Mouse (Mus musculus) c-Kit-negative CD71-positive TER-119-positive erythroid progenitor cells, embryonic 14.5 days (primary cell): ENCODE measurements around the gene Krt20.

Experiments
- DNase-seq: peaks from one replicate; pipeline ENCODE4 v3.0.0-alpha.2; 2013; ENCODE audit warnings: low read depth, low spot score

The Krt20 gene

DNA sequence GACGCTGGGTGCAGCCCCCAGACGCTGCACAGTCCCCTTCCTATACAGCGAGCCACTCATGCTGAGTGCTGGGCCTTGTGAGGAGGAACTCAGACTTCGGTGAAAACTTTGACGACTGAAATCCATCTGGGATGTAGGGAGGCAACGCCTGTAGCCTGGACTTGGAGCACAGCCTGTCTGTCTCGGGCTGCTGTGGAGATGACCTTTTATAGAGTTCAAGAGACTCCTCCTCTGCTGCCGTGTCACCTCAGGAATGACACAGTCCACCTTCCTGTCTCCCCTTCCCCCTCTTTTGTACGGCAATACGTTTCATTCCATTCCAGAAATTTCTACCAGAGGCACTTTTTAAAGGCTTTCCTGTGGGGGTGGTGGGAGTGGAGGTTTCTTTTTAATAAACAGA, at the start of gene Krt20:
Gene Krt20, minus strand, starts transcription at position 179 of the 400 bp plus-strand sequence.
- no peak for DNase-seq

DNA sequence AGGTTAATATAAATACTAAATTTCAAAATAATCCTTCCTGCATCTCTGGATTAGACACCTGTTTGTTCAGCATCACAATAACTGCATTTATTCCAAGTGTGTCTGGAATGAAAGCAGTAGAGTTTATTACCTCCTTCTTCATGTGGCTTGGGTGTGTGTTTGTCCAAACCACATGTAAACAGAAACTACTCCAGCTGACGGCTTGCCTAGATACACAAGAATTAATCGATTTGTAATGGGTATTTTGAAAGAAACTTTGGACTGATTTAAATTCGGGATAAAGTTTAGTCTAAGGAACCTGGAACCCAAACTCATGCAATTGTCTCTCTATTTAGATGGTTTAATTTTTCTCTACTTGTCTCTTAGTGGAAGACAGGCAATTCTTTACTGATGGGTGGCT, 37.0 kb upstream of the Krt20 start:
- DNase-seq, result no peak

DNA sequence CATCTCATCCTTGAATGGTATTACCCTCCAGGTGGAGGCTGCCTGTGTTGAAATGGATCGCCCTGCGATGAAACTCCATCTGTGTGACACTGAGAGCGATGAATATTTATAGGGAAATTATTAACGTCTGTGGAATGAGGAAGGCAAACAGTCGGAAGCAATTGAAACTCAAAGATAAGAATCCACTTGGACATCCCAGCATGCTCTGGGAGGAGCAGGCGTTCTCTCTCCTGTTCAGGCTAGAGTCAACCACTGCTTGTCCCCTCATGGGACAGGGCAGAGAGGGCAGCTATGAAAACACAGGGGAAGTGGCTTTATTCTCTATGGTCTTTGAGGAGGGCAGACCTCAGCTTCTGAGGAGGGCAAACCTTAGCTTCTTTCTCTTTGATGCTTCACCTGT, 35.5 kb upstream of the Krt20 start:
- DNase-seq, result no peak

DNA sequence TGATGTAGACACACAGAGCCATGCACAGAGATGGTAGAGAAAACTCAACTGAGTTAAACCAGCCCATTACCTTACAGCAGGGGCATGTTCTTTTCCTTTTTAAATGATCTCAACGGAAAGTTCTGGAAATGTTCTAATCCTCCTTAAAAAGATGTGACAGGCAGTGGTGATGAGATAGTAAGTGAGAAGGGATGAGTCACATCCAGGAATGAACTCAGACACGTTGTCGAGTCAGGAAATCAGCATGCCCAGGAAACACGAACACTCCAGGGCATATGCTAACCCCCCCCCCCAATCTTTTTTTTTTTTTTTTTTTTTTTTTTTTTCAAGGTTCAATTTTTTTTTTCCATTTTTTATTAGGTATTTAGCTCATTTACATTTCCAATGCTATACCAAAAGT, 34.5 kb upstream of the Krt20 start:
- DNase-seq, result no peak

DNA sequence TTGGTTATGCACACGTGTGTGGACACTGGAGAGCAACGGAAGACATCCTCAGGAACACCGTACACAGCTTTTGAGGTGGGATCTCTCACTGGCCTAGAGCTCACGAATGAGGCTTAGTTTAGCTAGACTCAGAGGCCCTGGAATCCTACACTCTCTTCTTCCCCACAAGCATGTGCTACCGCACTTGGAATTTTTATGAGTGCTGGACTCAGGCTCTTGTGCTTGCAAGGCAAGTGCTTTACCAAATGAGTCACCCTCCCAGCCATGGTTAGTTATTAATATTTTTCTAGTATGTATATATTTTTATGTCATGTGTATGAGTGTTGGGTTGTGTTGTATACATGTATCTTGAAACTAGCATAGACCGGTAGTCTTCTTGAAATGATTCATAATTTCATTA, 34.0 kb upstream of the Krt20 start:
- no peak for DNase-seq

DNA sequence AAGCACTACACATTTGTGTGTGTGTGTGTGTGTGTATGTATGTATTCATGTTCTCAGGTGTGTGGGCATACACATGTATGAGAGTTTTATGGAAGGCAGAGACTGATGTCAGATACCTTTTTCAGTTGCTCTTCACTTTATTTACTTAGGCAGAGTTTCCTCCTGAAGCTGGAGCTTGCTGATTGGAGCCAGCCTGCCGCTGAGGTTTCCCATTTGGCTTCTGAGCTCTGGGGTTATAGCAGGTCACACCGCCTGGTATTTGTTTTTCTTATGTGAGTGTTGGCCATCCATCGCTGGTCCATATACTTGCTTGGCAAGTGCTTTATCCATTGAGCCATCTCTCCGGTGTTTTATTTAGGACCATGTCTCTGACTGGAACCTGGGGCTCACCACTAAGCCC, 31.3 kb upstream of the Krt20 start:
- DNase-seq, result no peak

DNA sequence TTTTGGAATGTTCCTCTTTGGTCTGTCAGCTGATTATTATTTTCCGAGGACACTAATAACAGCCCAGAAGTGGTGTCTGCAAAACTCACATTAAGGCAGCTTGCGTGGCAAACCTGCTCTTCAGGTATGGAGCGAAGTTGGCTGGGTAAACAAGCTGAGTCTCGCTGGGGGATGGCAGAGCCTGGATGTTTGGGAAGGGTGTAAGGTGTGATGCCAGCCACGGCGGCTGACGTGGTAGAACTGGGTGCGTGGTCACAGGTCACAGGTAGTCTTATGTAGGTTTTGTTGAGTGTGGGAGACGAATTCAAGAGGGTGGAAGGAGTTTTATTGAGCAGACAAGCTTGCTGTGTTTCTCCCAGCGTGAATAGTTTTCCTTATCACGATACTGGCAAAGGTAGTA, 30.6 kb upstream of the Krt20 start:
- no peak for DNase-seq

DNA sequence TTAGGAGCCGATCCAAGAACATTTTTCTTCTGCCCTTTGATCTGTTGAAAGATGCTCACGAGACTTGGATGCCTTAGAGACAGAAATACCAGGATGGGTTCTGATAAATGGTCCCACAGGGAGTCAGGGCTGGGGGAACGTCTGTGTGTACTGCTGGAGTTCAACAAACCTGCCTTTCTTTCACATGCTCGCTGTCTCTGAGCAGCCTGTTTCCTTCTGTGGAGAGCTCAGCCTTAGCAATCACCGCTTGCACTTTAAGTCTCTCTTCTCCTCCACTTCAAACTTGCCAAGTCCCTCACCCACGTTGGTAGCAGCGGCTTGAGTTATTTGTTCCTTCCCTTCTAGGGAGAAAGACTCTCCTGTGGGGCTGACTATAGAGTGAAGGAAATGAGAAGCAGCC, 28.4 kb upstream of the Krt20 start:
- DNase-seq, result no peak

DNA sequence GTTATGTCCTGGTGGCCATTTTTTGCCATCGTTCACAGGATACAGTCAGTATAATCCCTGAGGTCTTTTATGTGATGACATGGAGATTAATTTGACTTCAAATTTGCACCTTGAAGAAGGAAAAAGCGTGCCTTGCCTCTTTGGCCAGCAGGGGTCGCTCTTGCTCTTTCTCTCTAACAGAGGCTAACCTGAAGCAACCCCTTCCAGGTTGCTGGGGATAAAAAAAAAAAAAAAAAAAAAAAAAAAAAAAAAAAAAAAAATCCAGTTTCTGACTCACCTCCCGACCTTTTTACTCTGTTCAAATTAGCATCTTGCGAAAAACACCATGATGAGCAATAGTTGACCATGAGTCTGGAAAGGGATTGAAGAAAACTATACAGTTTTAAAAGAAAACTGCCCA, 26.9 kb upstream of the Krt20 start:
- DNase-seq, result peak; percentile 20

DNA sequence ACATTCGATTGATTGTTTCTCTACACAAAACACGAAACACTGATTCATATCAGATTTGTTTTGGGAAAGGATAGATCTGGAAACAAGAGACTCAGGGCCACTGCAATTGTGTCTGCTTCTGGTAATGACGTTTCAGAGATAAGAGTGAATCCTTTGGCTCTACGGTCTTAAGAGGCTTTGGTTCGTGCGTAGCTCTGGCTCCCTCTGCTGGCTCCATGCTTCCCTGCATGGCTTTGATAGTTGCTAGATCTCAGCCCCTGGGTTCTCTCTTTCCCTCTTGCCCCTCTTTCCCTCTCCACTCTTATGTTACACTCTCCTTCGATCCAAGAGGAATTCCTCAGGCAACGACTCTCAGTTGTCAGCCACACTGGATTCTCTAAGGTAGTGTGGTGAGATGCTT, 25.2 kb upstream of the Krt20 start:
- no peak for DNase-seq

DNA sequence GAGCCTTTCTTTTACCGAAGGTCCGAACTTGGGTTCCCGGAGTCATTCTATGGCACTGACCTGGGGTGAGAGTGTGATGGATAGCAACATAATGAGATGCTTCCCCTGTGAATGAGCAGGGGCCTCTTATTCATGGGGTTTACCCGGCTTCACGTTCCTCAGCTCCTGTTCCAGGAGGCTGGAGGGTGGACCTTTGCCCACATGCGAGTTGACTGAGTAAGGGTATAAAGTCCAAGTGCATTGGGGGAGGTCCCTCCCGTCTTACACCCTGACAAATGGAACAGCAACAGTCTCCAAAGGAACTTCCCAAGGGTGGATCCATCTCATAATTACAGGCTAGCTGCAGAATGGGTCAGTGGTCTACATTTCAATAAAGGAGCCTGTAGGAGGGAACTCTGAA, 23.8 kb upstream of the Krt20 start:
- no peak for DNase-seq

DNA sequence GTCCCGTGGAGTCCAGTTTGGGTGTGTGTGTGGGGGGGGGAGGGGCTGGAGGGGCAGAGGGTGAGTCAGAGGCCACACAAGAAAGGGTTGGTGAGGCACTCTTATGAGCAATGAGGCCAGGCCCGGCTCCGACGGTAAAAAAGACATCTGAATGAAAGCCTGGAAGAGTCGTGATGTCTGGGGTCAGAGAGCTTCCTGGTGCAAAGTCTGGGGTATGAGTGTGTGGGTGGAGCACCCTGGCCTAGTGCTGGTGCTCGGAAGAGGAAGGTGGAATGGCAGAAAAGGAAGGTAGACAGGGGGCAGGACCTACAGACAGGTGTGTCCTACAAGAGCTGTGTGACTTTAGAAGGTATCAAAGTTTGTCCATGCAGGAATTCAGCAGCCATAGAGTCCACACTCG, 20.9 kb upstream of the Krt20 start:
- DNase-seq, result no peak

DNA sequence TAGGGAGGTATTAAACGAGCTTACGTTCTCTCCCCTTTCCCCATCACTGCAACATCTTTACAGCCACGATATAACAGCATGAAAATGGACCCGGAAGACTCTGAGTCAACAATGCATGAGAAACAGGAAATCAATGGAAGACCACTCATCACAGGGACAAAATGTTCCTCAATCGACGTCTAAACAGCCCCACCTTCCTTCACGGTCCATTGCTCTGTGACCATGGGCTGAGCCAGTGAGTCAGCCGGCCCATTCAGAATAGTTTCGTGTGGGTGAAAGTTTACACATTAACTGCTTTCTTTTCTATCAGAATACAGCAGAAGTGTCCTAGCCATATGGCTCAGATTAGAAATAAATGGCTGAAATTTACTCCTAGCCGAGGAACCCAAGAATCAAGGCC, 16.8 kb upstream of the Krt20 start:
- no peak for DNase-seq

DNA sequence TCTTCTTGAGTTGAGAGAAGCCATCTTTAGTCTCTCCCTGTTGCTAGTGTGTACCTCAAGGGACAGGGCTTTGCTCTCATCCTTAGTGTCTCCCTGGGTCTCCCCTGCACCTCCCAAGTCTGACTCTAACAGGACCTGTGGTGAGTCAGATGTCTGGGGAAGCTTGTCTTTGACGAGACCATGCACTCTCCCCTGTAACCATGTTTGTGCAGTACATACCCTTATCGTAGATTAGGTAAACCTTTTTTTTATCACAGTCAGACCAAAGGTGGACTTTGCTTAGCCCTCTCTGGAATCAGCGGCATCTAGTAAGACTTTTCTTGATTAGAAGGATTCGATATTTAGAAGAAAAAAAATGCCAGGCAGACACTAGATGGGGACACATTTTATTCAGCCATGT, 16.1 kb upstream of the Krt20 start:
- DNase-seq, result no peak

DNA sequence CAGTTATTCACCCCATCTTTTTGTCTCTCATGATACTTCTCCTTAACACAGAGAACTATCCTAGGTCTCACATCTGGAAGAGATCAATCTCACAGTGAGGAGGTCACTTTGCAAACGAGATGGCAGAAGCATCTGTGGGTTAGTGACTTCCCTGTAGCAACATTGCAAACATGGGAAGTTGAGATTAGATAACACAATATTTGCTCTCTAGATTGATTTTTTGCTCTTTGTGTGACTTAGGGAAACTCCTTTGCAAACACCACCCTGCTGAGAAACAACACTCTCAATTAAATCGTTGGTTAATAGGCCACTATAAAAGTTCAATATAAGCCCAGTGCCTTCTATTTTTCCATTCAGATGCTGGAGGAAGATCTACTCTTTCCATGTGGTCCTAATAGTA, 10.8 kb upstream of the Krt20 start:
- DNase-seq, result no peak

DNA sequence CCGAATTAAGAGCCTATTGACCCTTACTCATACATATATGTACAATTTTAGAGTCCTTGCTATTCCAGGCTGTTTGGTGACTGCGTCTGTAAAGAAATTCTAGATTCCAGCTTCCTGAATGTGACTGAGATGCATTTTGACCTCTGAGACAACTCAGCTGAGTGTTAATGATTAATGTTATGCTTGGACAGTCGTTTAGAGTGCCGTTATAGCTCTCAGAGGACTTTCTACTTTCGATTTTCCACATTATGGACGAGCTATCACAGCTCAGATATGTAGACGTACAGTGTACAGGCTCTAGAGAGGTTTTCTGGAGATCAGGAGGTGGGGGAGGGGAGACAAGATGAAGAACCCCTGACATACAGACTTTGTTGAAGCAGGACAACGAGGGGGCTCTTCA, 3.3 kb upstream of the Krt20 start:
- DNase-seq, result no peak

DNA sequence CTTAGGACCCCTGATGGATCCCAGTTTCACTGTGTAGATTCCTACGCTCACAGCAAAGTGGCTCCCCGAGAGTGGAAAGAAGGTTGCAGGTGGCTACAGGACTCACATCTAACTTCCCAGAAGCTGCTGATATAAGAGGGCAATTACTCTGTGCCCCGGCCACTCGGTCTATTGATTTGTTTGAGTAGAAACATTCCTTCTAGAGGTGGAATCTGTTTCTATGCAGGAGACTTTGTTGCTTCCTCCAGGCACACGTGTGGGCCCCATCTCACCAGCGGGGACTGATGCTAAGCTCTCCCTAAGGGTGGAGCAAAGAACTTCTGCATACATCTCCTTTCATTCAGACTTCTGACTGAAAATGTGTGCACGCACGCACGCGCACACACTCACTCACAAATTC, 1.5 kb upstream of the Krt20 start:
- no peak for DNase-seq

DNA sequence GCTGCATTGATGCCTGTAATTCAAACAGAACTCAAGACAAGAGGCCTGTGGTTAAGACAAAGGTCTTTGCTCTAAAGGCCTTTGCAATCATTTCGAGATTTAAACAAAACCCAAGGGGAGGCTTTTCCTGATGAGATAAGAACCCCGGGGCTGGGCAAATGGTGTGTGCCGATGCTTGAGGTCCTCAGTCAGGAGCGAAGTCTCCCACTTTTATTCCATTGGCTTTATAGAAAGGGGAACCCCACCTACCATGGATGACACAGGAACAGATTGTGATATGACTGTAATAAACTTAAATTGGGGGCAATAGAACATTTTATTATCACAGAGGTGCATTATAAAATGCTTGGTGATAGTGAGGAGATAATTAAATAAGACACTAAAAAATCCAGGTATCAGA, 1.3 kb downstream of the Krt20 start:
- DNase-seq, result no peak

DNA sequence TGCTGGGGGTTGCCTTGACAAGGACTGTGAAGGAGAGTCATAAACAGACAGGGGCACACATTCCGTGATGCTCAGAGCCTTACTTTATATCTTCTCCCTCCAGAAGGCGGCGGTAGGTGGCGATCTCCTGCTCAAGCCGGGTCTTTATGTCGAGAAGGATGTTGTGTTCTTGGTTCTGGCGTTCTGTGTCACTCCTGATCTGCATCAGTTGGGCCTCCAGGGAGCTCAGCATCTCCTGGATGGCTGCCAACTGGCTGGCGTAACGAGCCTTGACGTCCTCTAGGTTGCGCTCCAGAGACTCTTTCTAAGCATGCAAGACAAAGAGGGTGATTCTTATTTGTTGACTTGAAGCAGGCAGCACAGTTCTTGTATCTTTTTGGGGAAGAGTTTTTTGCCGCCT, 7.3 kb downstream of the Krt20 start:
- DNase-seq, result no peak

DNA sequence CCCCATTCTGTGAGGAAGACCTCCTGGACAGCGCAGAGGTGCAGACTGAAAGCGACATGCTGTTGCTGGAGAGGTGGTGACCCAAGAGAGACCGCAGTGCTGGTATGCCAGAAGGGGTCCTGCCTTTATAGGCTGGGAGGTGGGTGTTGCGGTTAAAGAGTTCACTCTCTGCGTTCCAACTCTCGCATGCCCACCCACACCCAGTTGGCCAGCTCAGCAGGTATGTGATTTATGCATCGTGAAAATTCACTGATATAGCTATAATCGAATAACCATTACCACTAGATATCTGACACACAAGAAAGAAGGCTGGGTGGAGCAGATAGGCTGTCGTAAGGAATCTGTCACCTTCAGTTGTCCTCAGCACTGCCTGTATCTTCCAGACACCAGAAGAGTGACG, 15.8 kb downstream of the Krt20 start, which contains the start of gene Krt12:
Gene Krt12, minus strand, starts transcription at position 101 of the 400 bp plus-strand sequence.
- no peak for DNase-seq

DNA sequence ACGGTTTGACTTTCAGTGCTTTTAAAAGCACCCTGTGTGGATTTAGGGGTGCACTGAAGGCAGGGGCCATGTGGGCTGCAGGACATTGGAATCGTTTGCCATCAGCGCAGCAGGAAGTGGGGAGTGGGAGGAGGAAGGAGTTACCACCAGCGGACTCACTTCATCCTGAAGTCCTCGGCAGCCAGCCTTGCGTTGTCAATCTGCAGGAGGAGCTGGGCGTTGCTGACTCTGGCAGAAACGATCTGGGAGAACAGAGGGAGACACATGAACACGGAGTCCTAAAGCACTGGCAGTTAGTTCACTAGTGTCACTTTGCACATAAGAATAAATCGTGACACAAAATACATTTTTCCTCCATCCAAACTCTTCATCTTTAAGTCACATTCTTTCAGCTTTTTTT, 17.4 kb downstream of the Krt20 start:
- DNase-seq, result no peak

DNA sequence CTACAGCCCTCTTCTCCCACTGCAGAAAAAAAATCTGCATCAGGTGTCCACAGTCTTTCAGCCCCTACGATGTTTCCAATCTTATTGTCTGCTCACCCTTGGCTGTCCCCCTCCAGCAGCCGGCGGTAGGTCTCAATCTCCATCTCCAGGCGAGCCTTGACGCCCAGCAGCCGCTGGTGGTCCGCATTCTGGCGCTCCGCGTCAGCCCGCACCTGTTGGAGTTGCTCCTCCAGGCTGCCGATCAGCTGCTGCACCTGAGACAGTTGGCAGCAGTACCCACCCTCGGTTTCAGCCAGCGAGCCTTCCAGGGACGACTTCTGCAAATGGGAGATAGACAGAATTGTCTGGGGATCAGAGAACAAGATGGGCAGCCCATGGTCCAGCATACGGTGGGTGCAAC, 20.1 kb downstream of the Krt20 start:
- no peak for DNase-seq

DNA sequence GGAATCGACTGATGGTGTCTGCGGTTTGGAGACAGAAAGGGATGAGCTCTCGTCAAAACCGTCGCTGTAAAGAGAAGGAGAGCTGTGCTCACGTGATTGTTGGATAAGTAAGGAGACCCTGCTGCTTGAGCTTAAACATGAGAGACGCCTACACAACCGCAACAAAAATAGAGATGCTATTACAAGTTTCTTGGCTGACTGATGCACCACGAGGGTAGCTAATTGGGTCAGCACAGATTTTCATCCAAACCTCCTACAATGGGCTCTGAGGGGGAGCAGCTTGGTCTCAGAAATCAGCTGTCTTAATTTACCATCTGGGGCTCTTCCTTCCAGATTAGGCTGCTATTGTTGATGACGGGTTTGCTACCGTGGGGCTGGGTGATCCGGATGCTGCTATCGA, 21.0 kb downstream of the Krt20 start:
- no peak for DNase-seq

DNA sequence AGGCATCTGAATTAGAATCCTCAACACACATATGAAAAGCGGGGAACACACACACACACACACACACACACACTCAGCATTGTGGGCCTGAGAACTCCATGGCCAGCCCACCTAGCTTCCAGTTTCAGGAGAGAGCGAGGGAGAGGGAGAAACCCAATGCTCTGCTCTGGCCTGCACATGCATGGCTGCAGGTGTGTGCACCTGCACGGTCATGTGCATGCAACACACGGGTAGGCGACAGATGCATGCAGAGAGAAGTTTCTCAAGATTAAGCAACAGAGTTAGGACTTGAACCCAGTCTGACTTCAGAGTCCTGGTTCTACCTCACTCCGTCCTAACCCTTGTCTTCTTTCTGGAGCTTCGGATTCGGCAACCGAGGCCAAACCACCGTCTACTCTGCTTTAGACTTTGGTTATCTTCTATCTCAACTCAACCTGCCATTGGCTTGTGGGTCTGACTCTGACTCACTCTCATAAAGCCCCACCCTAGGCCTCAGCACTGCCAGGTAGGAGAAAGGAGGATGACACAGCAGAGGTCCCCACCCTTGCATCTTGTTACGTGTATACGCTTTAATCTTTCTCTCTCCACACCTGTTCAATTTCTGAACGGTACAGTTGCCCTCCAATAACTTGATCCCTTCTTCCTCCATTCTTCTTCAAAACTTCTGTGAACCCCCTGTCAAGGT, 23.3 kb downstream of the Krt20 start:
- DNase-seq, result no peak
